Mouse (Mus musculus) left cerebral cortex, adult 9 months (tissue): Measurements from ENCODE around the gene Arhgdia.

Experiments
- DNase-seq, 2 experiments: peaks; one replicate each; pipeline ENCODE4 v3.0.0; 2022; ENCODE audit warnings: low spot score in 2 of 2

The Arhgdia gene

GRCm38 (mm10) chr11:120581490-120582267 lies at the start of gene Arhgdia:
Arhgdia (minus strand) TSS chr11:120581624.
- peak; percentile 73 to 86 for DNase-seq

DNA sequence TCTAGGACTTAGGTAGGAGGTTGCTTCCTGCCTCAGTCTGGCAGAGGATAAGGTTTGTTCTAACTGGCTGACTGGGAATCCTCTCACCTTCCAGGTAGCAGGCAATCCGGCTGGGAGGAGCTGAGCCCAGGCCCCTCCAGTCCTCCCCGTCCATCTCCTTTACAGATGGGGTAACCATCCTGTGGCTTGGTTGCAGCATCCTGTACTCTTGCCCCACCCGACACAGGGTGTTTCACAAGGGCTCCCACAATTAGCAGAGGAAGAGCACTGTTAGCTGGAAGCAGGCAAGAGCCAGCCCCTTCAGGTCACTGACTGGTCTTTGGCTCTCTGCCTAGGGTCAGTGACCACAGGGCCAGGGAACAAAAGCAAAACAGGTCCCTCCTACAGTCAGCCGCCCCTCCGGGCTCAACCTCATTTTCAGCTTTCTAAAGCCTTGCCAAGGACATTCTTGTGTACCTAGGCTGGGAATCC lies 49.0 kb upstream of the Arhgdia start:
- DNase-seq = no peak

DNA sequence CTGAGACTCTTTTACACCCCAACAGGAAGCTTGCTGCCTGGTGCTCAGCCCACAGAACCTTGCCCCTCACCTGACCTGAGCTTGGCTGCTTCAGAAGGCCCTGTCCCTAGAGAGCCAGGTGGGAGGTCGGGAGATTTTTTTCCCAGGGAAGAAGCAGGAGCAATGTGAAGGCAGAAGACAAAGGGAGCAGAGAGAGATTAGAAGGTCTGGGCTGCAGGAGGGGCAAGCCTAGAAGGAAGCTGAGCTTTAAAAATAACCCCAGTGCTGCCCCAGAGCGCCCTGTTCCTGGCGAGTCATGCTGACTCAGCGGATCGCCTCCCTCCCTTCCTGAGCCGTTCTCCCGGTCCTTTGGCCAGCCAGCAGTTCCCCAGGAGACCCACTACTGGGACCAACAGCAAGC lies 48.5 kb upstream of the Arhgdia start:
- no peak for DNase-seq

DNA sequence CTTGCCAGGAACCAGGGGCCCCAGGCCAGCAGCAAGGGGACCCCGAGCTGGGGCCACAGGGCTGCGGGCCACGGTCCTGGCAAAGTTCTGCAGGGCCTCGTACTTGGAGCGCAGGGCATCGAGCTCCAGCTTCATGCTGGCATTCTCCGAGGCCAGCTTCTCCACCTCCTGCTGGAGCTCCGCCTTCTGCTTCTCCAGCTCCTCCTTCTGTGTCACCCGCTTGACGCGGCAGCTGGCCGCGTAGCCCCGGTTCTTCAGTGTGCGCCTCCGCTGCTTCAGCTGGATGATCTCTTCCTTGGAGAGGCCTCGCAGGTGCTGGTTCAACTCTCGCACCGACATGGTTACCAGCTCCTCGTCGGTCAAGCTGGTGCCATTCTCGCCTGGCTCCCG lies 47.9 kb upstream of the Arhgdia start:
- DNase-seq = no peak

DNA sequence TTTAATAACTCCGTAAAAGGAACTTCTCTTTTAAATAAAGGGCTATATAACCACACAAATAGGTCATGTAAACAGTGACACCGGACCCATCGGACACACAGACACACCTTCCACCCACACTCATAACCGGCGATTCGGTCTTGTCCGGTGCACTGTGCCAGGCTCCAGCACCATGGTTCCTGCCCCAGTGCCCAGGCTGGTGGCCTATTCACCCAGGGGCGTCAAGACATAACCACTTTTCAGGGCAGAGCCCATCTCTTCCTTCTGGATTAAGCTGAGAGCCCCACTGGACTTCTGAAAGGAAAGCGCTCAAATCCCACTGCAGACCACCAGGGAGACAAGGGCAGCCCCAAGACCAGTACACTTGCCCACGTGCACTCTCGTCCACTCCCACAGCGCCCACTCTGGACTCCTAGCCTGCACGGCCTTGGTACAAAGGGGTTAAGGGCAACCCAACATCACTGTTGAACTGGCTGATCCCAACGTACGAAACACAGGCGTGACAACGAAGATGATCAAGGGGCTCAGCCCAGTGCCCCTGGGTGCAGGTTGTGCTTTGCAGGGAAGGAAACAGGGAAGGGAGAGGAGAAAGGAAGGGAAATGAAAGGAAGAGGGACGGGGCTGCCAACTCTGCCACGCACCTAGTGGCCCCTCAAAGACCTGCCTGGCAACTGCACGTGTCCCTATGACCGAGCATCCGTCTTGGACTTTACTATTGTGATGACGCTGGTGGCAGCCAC lies 47.3 kb upstream of the Arhgdia start:
- DNase-seq = no peak

DNA sequence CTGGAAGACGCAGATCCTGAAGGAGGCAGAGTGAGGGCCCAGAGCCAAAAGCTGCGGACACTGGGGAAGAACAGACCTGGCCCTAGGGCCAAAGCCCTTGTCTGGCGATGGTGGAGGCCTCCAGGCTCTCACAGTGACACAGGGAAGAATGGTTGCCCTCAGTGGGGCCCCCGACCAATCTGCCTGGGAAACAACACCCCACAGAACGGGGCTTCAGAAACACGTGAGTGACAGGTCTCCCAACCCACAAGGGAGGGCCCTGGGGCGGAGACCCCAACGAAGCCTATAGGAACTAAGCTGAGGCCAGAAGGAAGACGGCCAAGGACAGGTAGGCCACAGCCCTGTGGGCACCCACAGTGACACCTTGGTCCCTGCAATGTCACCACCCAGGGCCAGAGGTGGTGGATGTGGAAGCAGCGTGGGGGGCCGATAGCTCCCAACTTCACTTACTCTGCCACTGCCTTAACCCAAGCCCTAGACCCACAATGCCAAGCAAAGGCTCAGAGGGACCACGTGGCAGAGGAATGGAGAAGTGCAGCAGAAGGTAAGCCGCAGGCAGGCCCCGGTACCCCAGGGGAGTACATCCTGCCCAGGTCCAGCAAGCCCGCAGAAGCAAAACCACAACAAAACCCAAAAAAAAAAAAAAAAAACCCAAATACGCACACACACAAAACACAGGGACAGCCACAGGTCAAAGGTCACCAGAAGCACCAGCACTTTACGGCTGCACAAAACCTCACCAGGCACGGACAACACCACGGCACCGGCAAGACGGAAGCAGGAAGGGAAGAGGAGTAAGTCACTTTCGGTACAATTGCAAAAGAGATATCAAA lies 46.3 kb upstream of the Arhgdia start:
- no peak for DNase-seq

GRCm38 (mm10) chr11:120626785-120627467 lies 45.5 kb upstream of the Arhgdia start:
- no peak for DNase-seq

GRCm38 (mm10) chr11:120625152-120625775 lies 43.8 kb upstream of the Arhgdia start, which contains the start of gene Sirt7:
Sirt7 (minus strand) TSS chr11:120625240.
- DNase-seq = no peak

DNA sequence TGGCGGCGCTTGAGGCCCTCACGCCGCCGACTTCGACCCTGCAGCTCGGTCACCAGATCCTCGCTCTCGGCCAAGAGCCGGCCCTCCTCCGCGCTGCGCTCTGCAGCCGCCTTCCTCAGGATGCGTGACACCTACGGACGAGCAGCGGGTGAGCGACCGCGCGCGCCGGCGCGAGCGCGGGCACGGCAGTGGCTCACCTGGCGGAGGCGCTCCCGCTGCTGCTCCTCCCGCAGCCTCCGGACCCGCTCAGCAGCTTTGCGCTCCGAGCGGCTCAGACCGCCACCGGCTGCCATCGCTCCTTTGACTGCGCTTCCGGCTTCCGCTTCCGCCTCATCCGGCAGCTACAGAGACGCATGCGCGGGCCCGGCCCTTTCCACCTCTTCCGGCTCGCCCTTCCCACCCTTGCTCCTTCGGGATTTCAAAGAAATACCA lies 43.3 kb upstream of the Arhgdia start:
- DNase-seq = peak in 1 of 2 experiments; percentile 84

DNA sequence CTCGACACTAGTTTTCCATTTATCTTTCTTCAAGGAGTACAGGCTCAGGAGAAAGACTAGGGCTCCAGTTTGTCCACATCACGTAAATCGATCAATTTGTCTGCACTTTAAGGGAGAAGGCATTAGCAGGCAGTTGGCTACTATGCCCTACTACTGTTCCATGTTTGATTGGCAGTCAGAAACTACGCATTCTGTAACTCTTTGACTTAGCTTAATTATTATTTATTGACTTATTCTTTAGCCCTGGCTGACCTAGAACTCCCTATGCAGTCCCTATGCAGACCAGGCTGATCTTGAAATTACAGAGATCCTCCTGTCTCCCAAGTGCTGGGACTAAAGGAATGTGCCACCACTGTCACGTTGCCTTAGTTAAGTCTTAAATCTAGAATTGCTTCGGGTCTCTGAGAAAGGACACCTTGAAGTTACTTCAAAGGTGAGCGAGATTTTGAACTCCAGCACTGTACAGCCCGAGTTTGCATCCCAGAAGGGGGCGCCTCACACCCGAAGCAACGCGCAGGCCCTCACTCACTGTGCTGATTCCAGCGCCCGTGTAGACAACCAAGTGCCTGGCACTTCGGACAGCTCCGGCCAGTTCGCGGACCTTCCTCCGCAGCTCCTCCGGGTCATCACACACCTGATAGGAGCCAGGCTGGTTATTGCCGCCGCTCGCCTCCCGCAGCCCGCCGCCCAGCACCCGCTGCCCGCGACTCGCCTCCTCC lies 42.7 kb upstream of the Arhgdia start:
- DNase-seq = peak in 1 of 2 experiments; percentile 65

DNA sequence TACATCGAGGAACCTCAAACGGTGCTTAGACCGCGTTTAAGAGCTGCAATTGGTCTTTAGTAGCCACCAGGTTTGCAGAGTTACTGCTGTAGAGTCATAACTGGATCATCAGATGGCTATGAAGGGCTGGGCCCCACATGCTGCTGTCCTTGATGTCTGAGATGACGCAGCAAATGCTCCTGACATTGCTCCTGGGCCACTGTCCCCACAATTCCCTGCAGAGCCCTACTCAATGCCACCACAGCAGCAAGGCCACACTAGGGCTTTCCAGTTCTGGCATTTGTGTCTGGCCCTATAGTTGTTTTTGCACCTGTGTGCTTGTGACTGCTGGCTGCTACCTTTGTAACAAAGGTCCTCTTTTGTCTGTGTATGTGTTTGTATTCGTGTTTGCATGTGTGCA lies 41.4 kb upstream of the Arhgdia start:
- DNase-seq = no peak

DNA sequence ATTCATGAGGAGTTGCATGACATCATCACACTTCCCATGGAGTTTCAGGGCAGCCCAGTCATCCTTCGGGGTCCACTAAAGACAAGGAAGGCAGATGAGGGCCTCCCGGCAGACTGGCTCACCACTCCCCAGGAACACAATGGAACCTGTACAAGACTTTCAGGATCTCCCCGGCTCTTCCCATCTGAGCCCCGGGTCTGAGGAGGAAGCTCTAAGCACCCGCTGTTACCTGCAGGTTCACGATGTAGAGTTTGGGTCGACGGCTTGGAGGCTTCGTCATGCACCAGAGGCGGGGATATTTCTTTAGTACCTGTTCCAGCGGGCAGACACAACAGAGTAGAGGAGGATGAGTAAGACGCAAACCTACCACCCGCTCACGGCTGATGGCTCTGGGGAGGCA lies 38.8 kb upstream of the Arhgdia start:
- no peak for DNase-seq

DNA sequence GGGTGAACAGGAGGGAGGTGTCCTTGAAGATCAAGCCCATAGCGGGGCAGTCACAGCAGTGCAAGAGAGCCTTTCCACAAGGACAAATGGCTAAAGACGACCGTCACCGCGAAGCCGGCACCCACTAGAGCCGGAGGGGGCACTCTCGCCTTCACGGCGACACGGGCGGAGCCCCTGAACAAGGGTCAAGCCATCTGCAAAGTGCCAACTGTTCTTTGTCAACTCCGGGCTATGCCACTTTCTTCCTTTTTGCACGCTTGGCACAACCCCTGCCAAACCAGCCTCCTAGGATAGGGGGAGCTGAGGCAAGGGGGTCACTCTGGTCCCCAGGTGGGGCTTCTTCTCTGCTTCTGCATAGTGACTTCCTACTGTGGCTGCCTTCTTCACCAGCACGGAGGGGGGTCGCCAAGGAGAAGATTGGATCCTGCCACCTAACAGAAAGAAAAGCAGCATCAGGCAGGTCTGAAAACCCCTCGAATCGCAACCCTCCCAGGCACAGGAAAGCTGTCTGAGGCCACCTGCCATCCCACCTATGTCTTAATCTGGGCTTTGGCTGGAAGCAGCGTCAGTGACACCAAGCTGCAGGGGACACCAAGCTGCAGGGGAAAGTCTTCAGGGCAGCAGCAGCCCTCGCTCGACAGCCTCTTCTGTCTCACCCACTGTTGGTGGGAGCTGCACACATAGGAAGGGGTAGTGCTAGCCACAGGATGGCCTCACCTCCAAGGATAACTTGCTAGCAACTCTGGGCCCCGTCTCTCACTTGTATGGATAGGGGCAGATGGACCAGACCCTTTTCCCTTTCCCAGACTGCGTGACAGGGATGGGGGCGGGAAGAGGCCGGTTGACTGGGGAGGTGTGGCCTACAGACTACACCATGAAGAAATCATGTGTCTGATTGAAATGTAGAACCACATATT lies 37.5 kb upstream of the Arhgdia start:
- no peak for DNase-seq

DNA sequence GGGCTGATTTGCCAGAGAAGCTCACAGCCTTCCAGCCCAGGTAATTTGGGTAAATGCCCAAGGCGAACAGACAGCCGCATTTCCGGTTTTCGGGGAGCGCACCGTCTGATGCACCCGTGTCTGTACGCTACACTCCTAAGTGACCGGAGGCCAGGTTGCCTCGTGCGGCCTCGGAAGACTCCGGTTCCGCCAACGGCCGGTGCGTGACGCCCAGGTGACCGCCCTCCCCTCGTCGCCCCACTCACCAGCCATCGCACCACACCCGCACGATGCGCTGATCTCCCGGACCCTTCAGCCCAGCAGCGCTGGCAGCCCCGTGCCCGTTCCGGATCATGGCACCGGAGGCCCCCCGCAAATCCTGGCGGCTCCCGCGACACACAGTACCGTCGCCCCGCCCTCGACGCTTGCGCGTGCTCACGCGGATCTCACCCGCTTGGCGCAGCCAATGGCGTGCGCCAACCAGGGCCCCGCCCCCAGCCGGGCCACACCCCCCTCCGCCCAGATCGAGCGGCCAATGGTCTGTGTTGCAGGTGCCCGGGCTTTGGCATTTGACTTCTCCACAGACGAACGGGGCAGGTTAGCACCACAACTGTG lies 36.2 kb upstream of the Arhgdia start, which contains the start of gene Pcyt2:
Gene Pcyt2 (minus strand): TSS at position 418 of the 594 bp plus-strand sequence.
- peak; percentile 76 to 90 for DNase-seq

DNA sequence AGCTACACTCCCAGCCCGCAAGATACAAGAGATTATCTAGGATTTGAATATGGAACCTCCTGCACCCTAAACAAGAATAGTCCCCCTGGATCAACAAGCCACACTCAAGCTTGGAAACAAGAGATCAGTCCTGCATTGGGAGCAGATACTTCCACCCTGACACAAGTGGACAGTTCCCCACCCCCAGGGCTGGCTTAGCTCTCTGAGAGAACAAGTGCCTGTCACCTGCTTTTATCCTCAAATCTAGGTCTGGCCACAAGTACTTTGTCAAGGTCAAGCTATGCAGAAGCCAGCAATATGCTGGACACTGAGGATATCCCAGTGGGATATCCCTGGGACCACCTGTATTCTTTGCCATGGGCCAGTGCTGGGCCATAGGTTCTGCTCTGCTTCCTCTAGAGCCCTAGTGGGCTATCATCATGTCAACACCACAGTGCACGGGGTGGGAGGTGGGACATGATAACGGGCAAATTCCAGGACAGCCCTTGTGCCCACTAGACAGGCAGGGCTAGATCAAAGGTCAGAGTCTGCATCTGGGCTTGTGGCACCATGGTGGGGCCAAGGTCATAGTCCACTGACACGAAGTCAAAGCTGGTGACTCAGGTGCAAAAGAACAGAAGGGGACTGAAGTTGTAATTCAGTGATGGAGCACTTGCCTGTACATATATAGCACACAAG lies 35.3 kb upstream of the Arhgdia start:
- no peak for DNase-seq

GRCm38 (mm10) chr11:120615606-120616203 lies 34.3 kb upstream of the Arhgdia start:
- DNase-seq = no peak

DNA sequence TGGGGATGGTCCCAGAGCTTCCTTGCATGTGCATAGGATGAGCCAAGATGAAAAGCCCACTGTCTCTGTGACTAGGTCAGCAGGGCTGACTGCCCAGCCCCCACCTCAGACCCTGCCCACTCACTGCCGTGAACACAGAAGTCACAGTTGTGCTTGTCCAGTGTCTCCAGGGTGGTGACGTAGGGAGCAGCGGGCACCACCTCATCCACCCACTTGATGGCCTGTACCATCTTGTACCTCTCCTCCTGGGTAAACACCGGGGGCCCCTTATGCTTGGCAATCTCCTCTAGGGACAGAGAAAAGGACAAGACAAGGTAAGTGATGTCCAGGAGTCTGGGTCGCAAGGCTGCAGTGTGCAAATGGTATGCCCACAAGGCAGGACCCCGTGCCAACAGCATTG lies 33.7 kb upstream of the Arhgdia start:
- DNase-seq = no peak

DNA sequence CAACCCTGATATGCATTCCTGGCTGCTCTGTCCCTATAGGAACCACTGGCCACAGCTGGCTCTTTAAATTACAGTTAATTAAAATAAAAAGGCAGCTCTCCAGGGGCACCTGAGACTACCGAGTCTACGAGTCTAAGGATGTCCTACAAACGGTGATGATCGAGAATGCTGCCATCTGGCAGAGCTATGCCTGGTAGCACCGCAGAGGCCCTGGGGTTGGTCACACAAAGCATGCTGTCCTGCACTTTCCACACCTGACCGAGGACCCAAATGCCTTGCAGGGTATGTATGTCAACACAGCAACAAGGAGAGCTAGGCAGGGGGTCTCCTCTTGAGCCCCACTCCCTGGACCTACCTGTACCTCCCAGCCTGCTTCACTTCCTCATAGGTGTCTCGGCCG lies 32.6 kb upstream of the Arhgdia start:
- no peak for DNase-seq
